Mouse (Mus musculus): Measurements from ENCODE around the gene Phactr1.

DNA sequence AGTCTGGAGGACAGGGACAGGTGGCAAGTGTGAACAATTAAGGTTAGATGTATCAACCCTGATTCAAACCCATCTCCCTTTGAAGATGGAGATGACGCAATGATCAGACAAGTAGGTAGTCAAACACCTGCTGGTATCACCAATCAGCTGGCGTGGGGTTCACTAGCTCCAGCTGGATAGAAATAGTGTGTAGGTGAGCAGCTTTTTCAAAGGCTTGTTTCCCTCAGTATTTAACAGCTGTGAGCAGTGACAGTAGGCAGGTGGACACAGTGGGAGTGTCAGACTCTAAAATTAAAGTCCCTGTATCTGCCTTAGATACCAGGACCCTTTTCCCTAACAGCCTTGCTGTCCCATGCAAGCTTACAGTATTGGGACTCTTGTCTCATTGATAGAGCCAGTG lies 221.4 kb downstream of the Phactr1 start:
- TF ChIP-seq EP300 (IDR thresholded peaks at IDR 0.05; ENCODE audit: low read depth) (no peak), CTCF (IDR thresholded peaks at IDR 0.05; ENCODE audit: low read depth) (no peak)
